Mouse (Mus musculus) naive thymus-derived CD4-positive, alpha-beta T cell, adult 2 months (primary cell): Measurements from ENCODE around the gene Krt79.
A peak's percentile ranks its signal among the peaks of the same experiment; 100 is the strongest.

Experiments
- DNase-seq: peaks from one replicate; pipeline ENCODE4 v3.0.0-alpha.2; 2011; ENCODE audit warnings: low read depth

The Krt79 gene

DNA sequence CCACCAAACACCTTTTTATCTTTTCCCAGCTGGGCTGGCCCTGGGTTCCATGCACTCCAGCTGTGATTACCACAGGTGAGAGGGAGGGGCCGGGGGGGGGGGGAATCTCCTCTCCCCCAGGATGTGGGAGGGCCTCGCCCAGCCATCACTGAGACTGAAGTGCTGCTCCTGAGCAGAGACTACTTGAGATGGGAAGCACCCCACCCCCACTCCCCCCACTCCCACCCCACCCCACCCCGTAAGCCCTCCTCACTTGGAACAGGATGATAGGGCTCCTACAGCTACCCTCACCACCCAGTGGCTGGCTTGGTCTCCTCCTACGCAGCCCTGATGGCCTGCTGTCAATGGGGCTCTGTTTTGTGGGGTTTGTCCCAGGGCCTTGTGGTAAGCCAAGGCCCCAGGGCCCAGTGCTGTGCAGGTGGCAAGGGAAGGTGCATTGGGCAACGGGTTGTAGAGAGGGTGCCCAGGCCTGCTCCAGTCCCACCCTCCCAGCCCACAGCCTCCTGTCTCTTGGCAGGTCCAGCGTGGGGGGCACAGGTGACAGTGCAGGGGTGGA lies at the start of gene Krt79:
TSS of gene Krt79 (minus strand) at position 51 of the 556 bp plus-strand sequence.
- DNase-seq: no peak

DNA sequence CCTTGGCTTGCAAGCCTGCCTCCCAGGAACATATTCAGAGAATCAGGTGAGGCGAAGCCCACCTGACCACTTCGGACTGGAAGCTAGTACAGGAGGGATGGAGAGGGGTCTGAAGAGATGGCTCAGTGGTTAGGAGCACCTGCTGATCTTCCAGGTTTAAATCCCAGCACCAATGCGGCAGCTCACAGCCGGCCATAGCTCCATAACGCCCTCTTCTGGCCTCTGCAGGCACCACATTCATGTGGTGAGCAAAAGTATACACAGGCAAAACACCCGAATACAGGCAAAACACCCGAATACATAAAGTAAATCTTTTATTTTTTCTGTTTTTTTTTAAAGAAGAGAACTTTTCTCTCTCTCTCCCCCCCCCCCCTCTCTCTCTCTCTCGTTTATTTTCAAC lies 48.6 kb upstream of the Krt79 start:
- no peak for DNase-seq

DNA sequence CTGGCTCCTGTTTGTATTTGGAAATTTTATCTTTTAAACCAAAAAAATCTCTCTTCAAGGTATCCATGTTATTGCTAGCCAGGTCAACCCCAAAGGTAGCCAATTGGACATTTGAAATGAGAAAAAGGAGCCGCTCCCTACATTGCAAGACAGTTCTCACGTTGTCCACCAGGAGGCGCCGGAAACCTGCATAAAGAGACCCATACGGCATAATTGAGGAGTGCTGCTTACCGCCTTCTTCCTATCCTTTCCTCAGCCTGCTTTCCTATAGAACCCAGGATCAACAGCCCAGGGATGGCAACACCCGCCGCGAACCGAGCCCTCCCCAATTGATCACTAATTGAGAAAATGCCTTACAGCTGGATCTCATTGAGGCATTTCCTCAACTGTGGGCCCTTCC lies 48.0 kb upstream of the Krt79 start:
- DNase-seq: peak; percentile 88

DNA sequence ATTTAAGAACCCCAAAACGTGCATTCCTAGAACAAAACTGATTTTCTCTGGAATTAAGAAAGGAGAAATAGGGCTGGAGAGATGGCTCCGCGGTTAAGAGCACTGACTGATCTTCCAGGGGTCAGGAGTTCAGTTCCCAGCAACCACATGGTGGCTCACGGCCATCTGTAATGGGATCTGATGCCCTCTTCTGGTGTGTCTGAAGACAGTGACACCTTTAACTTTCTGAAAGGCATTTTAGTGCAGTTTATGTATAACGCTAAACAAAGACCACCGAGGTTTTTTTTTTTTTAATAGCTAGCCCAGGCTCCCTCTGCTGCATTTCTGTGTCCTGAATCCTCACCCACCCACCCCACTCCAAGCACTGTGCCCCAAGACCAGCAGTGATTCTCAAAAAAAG lies 44.6 kb upstream of the Krt79 start:
- DNase-seq: no peak

DNA sequence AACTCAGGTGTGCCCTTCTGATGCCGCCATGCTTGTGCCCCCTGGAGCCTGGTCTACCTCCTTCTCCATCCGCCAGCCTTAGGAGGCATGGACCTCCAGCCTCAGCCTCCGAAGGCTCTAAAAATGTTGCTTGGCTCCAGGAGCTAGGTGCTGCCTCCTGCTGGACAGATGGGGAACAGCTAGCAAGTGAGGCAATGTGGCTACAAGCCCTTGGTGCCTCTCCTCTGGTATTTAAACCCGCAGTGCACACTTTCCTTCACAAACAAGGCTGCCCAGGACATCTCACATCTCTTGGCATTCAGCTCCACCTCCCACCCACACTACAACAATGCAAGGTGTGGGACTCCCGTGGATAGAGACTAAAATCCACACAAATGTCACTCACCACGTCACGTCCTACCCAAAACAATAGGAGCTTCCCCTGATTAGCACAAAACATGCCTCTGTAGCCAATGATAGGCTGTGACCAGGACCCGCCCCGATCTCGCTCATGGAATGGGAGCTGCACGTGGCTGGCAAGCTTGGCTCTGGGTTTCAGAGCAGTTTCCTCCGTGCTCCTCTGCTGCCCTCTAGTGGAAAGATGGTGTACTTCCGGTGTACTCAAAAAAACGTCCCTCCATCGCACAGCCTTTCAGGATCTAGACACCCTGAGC lies 44.0 kb upstream of the Krt79 start:
- peak; percentile 93 for DNase-seq

DNA sequence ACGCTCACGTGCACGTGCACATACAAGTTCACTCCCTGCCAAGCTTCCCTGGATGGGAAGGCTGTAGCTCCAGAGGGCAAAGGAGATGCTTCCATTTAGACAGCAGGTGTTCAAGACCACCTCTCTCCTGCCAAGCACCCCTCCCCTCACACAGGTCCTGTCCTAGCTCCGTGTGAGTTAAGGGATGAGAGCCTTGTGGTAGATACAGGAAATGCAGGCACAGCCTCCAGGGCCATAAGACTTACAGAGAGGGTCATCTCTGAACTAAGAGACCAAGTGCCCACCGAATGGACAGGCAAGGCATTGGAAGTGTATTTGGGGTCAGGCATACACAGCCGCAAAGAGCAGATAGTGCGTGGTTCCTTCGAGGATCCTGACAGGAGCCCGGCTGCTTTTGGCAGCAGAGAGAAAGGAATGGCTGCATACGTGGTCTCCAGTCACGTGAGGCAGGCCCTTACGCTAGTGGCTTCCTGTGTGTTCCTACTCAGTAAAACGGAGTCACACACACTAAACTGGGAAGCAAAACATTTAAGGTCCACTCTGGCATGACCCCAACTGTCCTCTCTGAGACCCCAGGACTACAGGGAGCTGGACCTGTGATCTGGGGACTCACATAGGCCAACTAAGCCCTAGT lies 43.3 kb upstream of the Krt79 start:
- no peak for DNase-seq

DNA sequence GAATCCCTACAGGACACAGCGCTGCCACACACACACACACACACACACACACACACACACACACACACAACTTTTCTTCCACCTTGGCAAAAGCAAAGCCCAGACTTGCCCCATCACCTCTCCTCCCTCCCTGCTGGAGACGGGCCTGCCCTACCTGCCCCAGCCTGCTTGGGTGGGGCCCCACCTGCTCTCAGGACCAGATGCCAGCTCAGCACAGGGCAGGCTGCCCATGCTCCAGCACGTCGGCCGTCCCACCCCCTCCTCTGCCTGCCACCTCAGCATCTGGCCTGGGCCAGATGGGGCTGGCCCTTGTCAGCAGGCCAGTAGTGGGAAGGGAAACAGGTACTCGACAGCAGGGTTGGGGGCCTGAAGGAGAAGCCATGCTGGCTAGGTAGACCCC lies 40.7 kb upstream of the Krt79 start:
- DNase-seq: no peak

DNA sequence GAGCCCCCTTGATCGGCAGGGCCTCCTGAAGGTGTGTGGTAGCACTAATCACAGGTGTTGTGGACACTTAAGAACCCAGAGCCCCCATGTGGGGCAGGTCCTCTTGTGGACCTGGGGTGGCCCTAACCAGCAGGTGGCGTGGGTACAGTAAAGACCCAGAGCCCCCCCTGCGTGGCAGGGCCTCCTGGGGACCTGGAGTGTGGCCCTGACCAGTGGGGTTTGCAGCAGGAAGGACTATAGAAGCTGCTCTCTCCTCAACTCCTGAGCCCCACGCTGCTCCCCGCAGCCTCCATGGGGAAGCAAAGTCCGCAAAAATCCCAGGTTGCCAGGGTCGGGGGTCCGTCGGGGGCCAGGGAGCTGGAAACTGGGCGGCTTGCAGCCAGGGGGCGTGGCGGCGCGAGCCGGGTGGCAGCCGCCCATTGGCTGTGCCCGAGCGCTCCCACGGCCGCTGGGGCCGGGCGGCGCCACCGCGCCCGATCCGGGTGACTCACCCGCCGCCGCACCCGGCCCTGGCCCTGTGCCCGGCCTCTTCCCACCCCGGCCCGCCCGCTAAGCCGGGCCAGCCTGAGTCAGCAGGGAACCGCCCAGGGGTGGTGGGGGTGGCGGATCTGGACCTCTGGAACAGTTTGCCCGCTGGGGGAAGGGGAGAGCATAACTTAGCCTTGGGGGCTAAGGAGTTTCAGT lies 37.1 kb upstream of the Krt79 start:
- no peak for DNase-seq

DNA sequence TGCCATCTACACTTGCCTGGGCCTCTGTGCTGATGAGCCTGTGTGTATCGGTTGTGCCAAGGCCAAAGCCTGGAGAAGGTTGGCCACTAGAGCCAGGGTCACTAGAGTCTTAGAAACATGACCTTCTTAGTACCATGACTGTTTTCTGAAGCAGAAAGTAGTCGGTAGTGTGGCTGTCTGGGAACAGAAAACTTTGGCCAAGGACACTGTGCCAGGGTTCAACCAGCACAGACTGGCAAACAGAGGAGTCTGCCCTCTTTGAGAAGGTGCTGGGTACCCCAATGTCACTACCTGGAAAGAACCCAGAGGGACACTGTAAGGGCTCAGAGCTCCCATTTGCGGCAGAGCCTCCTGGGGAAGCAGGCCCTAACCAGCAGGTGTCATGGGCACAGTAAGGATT lies 36.5 kb upstream of the Krt79 start:
- DNase-seq: no peak

DNA sequence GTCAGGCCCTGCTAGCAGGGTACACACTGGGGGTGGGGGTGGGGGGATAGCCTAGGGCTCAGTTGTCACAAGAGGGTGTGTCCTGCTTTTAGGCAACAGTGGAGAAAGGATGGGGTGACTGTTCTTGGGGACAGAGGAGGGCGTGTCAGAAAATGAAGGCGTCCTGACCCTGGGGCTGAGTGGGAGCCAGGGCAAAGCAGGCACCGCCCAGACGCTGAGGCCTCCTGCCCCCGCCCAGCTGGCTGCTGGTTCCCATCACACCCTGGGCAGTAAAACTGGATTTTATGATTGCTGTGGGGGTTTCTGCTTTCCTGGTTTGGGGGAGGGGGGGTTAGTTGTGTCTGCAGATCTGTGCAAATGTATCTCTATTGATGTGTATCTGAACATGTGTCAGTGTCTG lies 35.9 kb upstream of the Krt79 start:
- DNase-seq: no peak

DNA sequence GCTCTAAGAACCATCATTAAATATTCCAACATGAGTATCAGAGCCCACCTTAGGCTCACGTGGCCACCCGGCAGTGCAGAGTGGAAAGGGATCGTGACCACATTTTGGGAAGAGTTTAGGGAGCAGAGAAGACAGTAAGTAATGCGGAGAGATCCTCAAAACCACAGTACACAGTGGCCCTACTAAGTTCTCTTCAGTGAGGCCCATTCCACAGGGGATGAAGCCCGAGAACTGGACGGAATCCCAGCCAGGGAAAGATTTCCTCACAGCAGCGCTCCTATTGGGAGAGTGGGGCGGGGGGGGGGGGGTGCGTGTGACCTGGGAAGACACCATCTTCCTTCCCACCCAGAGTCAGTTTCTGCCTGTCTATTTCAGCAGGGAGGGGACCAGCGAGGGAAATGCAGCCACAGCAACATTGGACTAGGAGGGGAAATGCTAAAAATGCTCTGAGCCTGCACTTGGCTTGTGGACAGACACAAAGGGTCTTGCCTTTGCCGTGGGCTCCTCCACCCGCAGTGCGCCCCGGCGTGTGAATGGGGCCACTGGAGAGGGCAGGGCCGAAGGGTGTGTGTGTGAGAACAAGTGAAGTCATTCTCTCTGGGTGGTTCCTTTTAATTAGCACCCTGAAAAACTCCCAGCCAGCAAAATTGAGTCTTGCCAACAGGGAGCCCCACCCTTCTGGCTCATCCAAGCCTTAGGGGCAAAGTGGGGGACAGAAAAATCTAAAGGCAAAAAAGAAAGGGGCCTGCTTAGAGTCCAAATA lies 34.1 kb upstream of the Krt79 start:
- DNase-seq: no peak

DNA sequence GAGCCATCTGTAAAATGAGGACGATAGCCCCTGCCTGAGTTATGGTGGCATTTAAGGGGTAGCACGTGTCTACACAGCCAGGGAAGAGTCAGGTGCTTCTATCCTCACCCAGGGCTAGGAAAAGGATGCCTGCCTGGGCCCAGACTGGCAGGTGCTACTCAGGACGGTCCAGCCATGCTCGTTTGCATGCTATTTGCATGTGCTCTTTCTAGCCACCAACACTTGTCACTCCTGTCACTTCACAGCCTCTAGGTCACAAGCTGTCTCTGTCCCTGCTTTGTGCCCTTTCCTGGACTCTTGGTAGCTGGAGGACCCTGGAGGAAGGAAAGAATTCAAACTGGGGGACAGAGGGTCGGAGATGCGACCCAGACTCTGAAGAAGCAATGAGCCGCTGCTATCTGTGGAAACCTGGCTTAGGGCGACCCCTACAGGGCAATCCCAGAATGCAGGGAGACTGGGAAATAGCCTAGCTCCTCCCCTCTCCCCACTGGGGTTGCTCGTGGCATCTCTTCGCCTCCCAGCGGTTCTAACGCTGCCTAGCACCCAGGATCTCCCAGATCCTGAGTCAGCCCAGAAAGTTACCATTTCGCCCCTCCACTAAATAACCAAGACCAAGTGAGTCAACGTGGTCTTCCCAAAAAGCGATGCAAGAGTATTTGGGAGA lies 33.4 kb upstream of the Krt79 start:
- peak; percentile 86 for DNase-seq

DNA sequence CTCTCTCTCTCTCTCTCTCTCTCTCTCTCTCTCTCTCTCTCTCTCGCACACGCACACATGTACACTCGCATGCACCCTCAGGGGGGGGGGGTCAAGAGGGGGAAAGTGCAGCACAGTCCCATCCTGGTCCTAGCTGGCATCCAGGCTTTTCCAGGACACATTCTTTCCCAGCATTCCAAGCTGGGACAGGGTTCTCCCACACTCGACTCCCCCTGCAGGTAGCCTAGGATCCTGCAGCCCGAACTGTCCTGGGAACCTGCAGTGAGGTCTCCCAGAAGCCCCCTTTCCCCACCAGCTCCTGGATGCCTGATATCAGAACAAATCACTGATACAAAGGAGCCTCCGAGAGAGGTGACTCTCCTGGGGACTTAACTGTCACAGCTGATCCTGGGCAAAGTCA lies 30.4 kb upstream of the Krt79 start:
- no peak for DNase-seq

DNA sequence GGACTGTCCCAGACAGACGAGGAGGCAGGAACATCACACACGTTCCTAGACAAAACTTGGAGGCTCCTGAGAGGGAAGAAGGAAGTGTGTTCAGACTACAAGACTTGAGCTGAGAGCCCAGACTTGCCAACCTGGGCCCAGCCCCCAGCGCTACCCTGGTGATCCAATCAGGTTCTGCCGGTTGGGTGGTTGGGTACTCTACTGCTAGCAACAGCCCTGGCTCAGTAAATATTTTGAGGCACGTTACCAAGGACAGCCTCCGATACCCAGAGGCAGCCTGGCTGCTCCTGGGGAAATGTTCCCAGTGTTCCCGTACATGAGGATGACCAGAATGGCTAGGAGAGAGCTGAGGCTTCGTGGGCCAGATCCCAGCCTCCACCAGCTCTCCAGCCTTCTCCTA lies 26.7 kb upstream of the Krt79 start:
- no peak for DNase-seq

DNA sequence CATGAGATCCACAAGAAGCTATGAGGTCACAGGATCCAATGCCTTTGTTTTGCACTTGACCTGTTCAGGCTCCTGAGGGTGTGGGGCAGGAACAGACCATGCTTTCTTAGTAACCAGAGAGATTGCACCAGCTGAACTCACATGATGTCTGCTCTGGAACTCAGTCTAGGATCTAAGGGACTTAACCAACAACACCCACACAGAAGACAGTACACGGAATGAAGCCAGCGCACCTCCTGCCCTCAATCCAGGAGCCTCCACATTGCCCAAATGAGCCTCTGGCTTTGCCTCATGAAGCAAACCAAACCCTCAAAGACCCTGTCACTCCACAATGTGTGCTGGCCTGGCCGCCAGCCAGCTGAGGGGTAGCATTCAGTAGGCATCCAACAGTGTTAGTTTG lies 18.8 kb upstream of the Krt79 start:
- DNase-seq: no peak

DNA sequence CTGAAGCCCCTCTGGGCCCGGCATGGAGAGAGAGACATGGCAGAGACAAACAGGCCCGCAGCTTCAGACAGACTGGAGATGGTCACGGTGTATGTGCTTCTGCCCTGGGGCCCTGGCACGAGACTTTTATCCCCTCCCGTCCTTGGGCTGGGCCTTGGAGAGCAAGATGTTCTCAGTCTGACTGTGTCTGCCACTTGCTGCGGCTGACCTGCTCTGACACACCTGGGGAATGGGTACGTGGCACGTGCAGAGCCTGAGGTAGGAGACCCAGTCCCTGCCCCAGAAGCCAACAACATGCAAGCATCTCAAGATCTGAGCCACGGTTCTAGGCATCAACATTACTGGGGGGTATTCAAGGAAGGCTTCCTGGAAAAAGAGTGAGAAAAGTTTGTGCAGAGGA lies 14.1 kb upstream of the Krt79 start, which contains the start of gene Krt78:
TSS of gene Krt78 (minus strand) at position 101 of the 400 bp plus-strand sequence.
- no peak for DNase-seq

DNA sequence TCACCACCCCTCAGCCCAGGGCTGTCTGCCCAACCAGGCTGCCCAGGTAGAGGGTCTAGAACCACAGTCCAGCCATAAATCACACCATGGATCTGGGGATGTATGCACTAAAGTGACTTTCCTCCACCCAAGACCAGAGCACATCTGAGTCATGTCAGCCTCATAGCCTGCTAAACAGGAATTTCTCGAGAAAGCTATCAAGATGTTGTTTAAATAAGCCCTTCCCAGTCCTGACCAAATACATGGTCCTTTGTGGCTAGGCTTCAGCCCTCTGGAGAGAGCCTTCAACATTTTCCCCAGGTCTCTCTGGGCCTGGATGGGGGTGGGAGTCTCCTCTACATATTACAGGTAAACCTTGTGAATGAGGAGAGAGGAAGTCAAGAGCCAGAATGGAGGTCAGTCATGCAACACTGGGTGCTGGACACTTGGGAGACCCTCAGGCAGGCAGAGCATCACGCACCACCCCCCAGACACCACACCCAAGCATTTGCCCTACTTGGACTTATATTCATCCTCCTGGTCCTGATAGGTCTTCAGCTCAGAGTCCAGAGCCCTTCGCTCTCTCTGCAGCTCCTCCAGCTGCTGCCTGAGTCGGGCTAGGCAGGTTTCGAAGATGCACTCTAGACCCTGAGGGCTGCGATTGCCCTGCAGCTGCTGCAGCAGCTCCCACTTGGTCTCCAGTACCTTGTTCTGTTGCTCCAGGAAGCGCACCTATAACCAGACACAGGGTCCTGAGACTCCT lies 12.8 kb upstream of the Krt79 start:
- DNase-seq: no peak

DNA sequence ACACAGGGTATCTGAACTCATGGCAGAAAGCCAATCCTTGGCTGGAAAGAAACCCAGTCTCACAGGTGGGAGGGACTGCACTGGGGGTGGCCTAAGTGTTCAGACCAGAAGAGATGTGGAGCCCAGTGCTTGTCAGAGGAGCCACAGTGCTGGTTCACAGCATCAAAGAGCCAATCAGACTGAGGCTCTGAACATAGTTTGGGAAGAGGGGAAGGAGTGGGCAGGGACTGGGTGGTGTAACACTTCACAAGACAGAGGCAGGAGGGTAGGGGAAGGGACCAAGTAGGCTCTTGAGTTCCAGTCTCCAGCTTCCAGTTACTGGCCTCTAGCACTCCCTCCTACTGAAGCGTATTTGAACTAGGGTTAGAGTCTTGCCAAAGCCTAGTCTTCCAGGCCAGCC lies 5.3 kb upstream of the Krt79 start:
- DNase-seq: no peak

DNA sequence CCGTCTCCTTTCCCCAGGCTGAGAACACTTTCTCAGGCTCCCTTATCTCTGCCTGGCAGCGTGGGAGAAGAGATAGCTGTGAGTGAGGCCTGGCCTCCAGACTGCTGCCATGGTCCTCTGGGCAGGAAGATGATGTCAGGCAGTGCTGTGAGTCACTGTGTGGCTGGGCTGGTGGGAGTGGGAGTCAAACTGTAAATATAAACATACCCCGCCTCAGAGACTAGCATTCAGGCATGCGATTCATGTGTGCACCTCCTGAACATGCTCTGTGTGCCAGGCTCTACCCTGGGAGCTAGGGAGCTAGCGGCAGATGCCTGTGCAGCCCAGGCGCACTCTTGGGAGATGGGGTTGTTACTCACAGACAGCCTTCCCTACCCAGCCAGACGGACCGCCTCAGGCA lies 1.8 kb upstream of the Krt79 start:
- no peak for DNase-seq

DNA sequence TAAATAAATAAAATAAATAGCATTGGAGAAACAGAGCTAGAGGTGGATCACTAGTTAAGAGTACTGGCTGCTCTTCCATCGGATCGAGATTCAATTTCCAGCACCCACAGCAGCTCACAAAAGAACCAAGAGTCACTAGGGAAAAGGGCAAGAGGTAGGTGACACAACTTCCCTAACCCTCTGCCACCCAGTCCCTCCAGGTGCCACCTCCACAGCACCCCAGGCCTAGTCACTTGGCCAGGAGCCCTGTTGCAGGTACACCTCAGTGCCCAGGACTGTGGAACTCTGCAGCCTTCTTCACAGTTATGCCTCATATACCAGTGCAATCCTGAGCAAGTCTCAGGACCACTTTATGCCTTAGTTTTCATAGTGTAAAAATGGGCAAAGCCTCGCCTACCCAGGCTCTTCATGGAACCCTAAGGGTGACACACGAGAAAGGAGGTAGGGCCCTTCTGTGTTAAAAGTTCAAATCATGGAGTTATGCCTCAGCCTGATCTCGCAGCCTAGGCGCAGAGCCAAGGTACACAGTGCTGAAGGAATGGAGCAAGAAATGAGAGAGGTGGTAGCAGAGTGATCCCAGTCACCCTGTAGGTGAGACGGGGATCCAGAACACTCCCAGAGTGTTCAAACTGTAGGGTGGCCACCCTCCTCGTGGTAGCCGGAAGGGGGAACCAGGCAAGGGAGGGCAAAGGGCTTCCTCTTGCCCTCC lies 1.4 kb downstream of the Krt79 start:
- no peak for DNase-seq

DNA sequence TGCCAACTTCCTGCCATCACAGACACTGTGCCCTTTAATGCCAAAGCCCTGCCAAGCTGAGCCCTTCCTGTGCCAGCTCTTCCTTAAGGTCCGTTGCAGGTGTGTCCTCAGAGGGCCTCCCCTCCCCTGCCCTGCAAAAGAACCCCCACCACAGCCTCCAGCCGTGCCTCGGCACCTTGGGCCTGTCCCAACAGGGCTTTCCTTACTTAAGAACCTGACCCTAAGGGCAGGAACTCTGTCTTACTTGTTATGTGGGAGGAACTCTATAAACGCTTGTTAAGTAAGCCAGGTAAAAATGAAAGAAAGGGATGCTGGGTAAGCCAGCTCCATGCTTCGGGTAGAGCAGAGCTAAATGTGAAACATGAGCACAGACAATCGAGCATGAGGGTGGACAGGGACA lies 7.1 kb downstream of the Krt79 start:
- no peak for DNase-seq
